In genomic region chr7:36529504-36530065, GRCm38 (mm10) we compare ENCODE assay signal across 19 mouse cellular contexts.
DNase-seq lines count a peak whose midpoint lies in the region; ATAC-seq lines count a peak whose summit lies in the region.
"Had no signal": no experiment of that assay in that cellular context is flagged by ENCODE, and none has a peak within 500 bp of the region (broad histone marks: within the 10 kb centered on the region; RNA-seq: fewer than 3 reads in every experiment).

No protein-coding gene starts in this region.

- no peak overlapping the region for H3K9ac ChIP-seq in forebrain, embryonic 16.5 days (replicated peaks; ENCODE audit: low read depth, low read length)
- no peak overlapping the region for H3K9ac ChIP-seq in forebrain, embryonic 11.5 days (ENCODE audit: low read length)
- no peak overlapping the region for H3K9ac ChIP-seq in embryonic facial prominence, embryonic 12.5 days
- H3K9ac ChIP-seq in midbrain, embryonic 16.5 days (ENCODE audit: low read depth, low read length): no peak overlapping the region
- H3K9ac ChIP-seq: kidney, embryonic 15.5 days; limb, embryonic 12.5 days; liver, embryonic 14.5 days had no signal

- H3K27me3 ChIP-seq in forebrain, embryonic 16.5 days (replicated peaks; ENCODE audit: control insufficient read depth, insufficient read depth, low read length): no peaks in the 10 kb centered on the region
- H3K27me3 ChIP-seq in forebrain, embryonic 11.5 days (ENCODE audit: control insufficient read depth, insufficient read depth, low read length): no peaks in the 10 kb centered on the region
- H3K27me3 ChIP-seq in embryonic facial prominence, embryonic 12.5 days: no peaks in the 10 kb centered on the region
- no peaks in the 10 kb centered on the region for H3K27me3 ChIP-seq in midbrain, embryonic 16.5 days (ENCODE audit: control insufficient read depth, insufficient read depth, low read depth, low read length)
- H3K27me3 ChIP-seq: kidney, embryonic 15.5 days; limb, embryonic 12.5 days had no signal

- H3K4me3 ChIP-seq in forebrain, embryonic 16.5 days (replicated peaks; ENCODE audit: low read length): no peak overlapping the region
- no peak overlapping the region for H3K4me3 ChIP-seq in forebrain, embryonic 11.5 days (ENCODE audit: low read depth, low read length)
- no peak overlapping the region for H3K4me3 ChIP-seq in embryonic facial prominence, embryonic 12.5 days
- no peak overlapping the region for H3K4me3 ChIP-seq in midbrain, embryonic 16.5 days (ENCODE audit: low read depth, low read length)
- H3K4me3 ChIP-seq: heart, embryonic 10.5 days; kidney, embryonic 15.5 days; limb, embryonic 12.5 days had no signal

- H3K36me3 ChIP-seq in forebrain, embryonic 16.5 days (ENCODE audit: control insufficient read depth, insufficient read depth): no peaks in the 10 kb centered on the region
- H3K36me3 ChIP-seq in forebrain, embryonic 11.5 days (ENCODE audit: control insufficient read depth, insufficient read depth, low read length): no peaks in the 10 kb centered on the region
- no peaks in the 10 kb centered on the region for H3K36me3 ChIP-seq in embryonic facial prominence, embryonic 12.5 days
- no peaks in the 10 kb centered on the region for H3K36me3 ChIP-seq in midbrain, embryonic 16.5 days (ENCODE audit: control insufficient read depth, insufficient read depth, low read length)
- H3K36me3 ChIP-seq: heart, embryonic 10.5 days; kidney, embryonic 15.5 days; limb, embryonic 12.5 days had no signal

- WGBS in forebrain, embryonic 16.5 days: 58% methylated on average over 15 of the region's 15 CpGs
- WGBS in forebrain, embryonic 11.5 days: 84% methylated on average over 15 of the region's 15 CpGs
- 56% methylated on average over 15 of the region's 15 CpGs for WGBS in embryonic facial prominence, embryonic 12.5 days
- WGBS in midbrain, embryonic 16.5 days: 65% methylated on average over 15 of the region's 15 CpGs

- peaks cover 20% of the 10 kb centered on the region for H3K4me1 ChIP-seq in forebrain, embryonic 16.5 days (replicated peaks; ENCODE audit: control insufficient read depth, insufficient read depth, low read length)
- no peaks in the 10 kb centered on the region for H3K4me1 ChIP-seq in forebrain, embryonic 11.5 days (replicated peaks; ENCODE audit: control insufficient read depth, insufficient read depth, low read length)
- no peaks in the 10 kb centered on the region for H3K4me1 ChIP-seq in embryonic facial prominence, embryonic 12.5 days
- H3K4me1 ChIP-seq in midbrain, embryonic 16.5 days (ENCODE audit: control insufficient read depth, insufficient read depth, low read length): no peaks in the 10 kb centered on the region; the same call in 1 of the 2 replicates
- H3K4me1 ChIP-seq: heart, embryonic 10.5 days had no signal

- H3K4me2 ChIP-seq in forebrain, embryonic 16.5 days (ENCODE audit: low read length): peak overlapping the region; percentile 24; the same call in 1 of the 2 replicates
- no peak overlapping the region for H3K4me2 ChIP-seq in forebrain, embryonic 11.5 days (ENCODE audit: low read depth, low read length, severe bottlenecking)
- peak overlapping the region; percentile 23 for H3K4me2 ChIP-seq in embryonic facial prominence, embryonic 12.5 days (replicated peaks)
- H3K4me2 ChIP-seq in midbrain, embryonic 16.5 days (ENCODE audit: low read length): peak overlapping the region; percentile 25; the same call in 1 of the 2 replicates
- H3K4me2 ChIP-seq: kidney, embryonic 15.5 days; limb, embryonic 12.5 days had no signal

- no peak for DNase-seq in forebrain, embryonic 11.5 days (ENCODE audit: low spot score)
- peak; percentile 1 to 7 for DNase-seq in left cerebral cortex, postnatal 25 days (ENCODE audit: low spot score in 2 of 2)
- no peak for DNase-seq in left cerebral cortex, adult 11 months (ENCODE audit: low spot score)
- DNase-seq in kidney, postnatal 10 days: no peak
- DNase-seq in testis, postnatal 14 days (ENCODE audit: low spot score): no peak
- DNase-seq: adrenal gland, adult 2 months; cerebellum, adult 18-20 months; cerebellum, postnatal 36 days; gastrocnemius, postnatal 14 days; heart, postnatal 10 days; retina, postnatal 1 day; thymus, adult 18-20 months had no signal

- peak overlapping the region; percentile 67 for H3K27ac ChIP-seq in forebrain, embryonic 16.5 days (ENCODE audit: low read length)
- no peak overlapping the region for H3K27ac ChIP-seq in forebrain, embryonic 11.5 days (ENCODE audit: low read depth, low read length)
- H3K27ac ChIP-seq in embryonic facial prominence, embryonic 12.5 days: no peak overlapping the region
- H3K27ac ChIP-seq in midbrain, embryonic 16.5 days (ENCODE audit: low read length): no peak overlapping the region
- H3K27ac ChIP-seq: heart, embryonic 10.5 days; kidney, embryonic 15.5 days; limb, embryonic 12.5 days; liver, embryonic 14.5 days had no signal

- intact Hi-C loops in left cerebral cortex, postnatal 25 days (cut with DNase I): no loop called here

- H3K9me3 ChIP-seq in forebrain, embryonic 16.5 days (ENCODE audit: control insufficient read depth, low read length): no peaks in the 10 kb centered on the region
- H3K9me3 ChIP-seq in forebrain, embryonic 11.5 days (ENCODE audit: control insufficient read depth, low read length): no peaks in the 10 kb centered on the region
- H3K9me3 ChIP-seq in embryonic facial prominence, embryonic 12.5 days: no peaks in the 10 kb centered on the region
- H3K9me3 ChIP-seq in midbrain, embryonic 16.5 days (replicated peaks; ENCODE audit: control insufficient read depth, low read length, poor library complexity, severe bottlenecking): no peaks in the 10 kb centered on the region
- H3K9me3 ChIP-seq: heart, embryonic 10.5 days; kidney, embryonic 15.5 days; limb, embryonic 12.5 days had no signal

- ATAC-seq in forebrain, embryonic 16.5 days: peak; percentile 50
- ATAC-seq in forebrain, embryonic 11.5 days (replicated peaks; ENCODE audit: low FRiP score): no peak
- ATAC-seq in embryonic facial prominence, embryonic 12.5 days (ENCODE audit: insufficient number of reproducible peaks, insufficient read depth, low FRiP score, low TSS enrichment): no peak
- peak; percentile 66; the same call in 1 of the 2 replicates for ATAC-seq in midbrain, embryonic 16.5 days

Comparison
In these comparisons a context has a peak if more than half of its experiments do, and no peak if none do; other contexts are left out.
1. ATAC-seq: peak in forebrain, embryonic 16.5 days (single experiment) and midbrain, embryonic 16.5 days (single experiment); none in forebrain, embryonic 11.5 days (single experiment) and embryonic facial prominence, embryonic 12.5 days (single experiment).
2. DNase-seq: peak in left cerebral cortex, postnatal 25 days (2 of 2); none in forebrain, embryonic 11.5 days (single experiment), left cerebral cortex, adult 11 months (single experiment), kidney, postnatal 10 days (single experiment) and testis, postnatal 14 days (single experiment).